In genomic region chr9:9199170-9199841, GRCm38 (mm10) we compare ENCODE assay signal across 12 mouse cellular contexts. TPM values are rescaled to one million over a fixed set of nuclear protein-coding genes. Genes with fewer than 3 reads are reported as not detected.
DNase-seq lines count a peak whose midpoint lies in the region; ATAC-seq and TF ChIP-seq lines count a peak whose summit lies in the region.
"Had no signal": no experiment of that assay in that cellular context is flagged by ENCODE, and none has a peak within 500 bp of the region (broad histone marks: within the 10 kb centered on the region; RNA-seq: fewer than 3 reads in every experiment).

No protein-coding gene starts in this region.

- H3K27me3 ChIP-seq in kidney, embryonic 16.5 days (ENCODE audit: insufficient read depth, low read length) = no peaks in the 10 kb centered on the region
- H3K27me3 ChIP-seq in spleen, adult 2 months (ENCODE audit: control insufficient read depth, insufficient read depth, low read length) = no peaks in the 10 kb centered on the region
- no peaks in the 10 kb centered on the region for H3K27me3 ChIP-seq in stomach, postnatal 0 days (ENCODE audit: control insufficient read depth, insufficient read depth, low read length)

- H3K27ac ChIP-seq in kidney, embryonic 16.5 days (ENCODE audit: low read length) = no peak overlapping the region
- 0 out of 2 replicates have a peak overlapping the region, but pooled peaks have one; percentile 29 for H3K27ac ChIP-seq in spleen, adult 2 months (ENCODE audit: insufficient read depth, low read length)
- peak overlapping the region; percentile 74 for H3K27ac ChIP-seq in embryonic fibroblast, embryonic 13.5 days (ENCODE audit: insufficient read depth, low read length)
- H3K27ac ChIP-seq in stomach, postnatal 0 days (replicated peaks) = 0 out of 2 replicates have a peak overlapping the region, but pooled peaks have one; percentile 30

- no peak for TF ChIP-seq POLR2A in spleen, adult 2 months (IDR thresholded peaks at IDR 0.05; ENCODE audit: low read depth, low read length)
- no peak for TF ChIP-seq POLR2A in embryonic fibroblast, embryonic 13.5 days (IDR thresholded peaks at IDR 0.05; ENCODE audit: low read depth, low read length)

- H3K4me1 ChIP-seq in kidney, embryonic 16.5 days (ENCODE audit: insufficient read depth, low read length) = peaks cover 8% of the 10 kb centered on the region; the same call in 1 of the 2 replicates
- H3K4me1 ChIP-seq in spleen, adult 2 months (ENCODE audit: control insufficient read depth, insufficient read depth, insufficient read length) = no peaks in the 10 kb centered on the region
- H3K4me1 ChIP-seq in embryonic fibroblast, embryonic 13.5 days (ENCODE audit: control insufficient read depth, insufficient read depth, low read length) = peaks cover 13% of the 10 kb centered on the region
- no peaks in the 10 kb centered on the region for H3K4me1 ChIP-seq in stomach, postnatal 0 days (replicated peaks; ENCODE audit: control insufficient read depth, insufficient read depth)

- WGBS in kidney, embryonic 16.5 days = 61% methylated on average over 8 of the region's 8 CpGs
- 86% methylated on average over 8 of the region's 8 CpGs for WGBS in spleen, adult 2 months
- 48% methylated on average over 8 of the region's 8 CpGs for WGBS in stomach, postnatal 0 days

- no peaks in the 10 kb centered on the region for H3K36me3 ChIP-seq in kidney, embryonic 16.5 days (ENCODE audit: insufficient read depth, low read length)
- H3K36me3 ChIP-seq in spleen, adult 2 months (ENCODE audit: control insufficient read depth, insufficient read depth, low read length) = no peaks in the 10 kb centered on the region
- no peaks in the 10 kb centered on the region for H3K36me3 ChIP-seq in stomach, postnatal 0 days (ENCODE audit: control insufficient read depth, insufficient read depth, low read length)

- ATAC-seq in kidney, embryonic 16.5 days (ENCODE audit: low FRiP score, low TSS enrichment) = peak; percentile 46; the same call in 1 of the 2 replicates
- ATAC-seq in stomach, postnatal 0 days (ENCODE audit: low FRiP score, low TSS enrichment) = 0 out of 2 replicates have a peak, but pooled peaks have one; percentile 29
- ATAC-seq in activated CD4-positive, CD25-positive, alpha-beta regulatory T cell, adult 4 months = no peak
- ATAC-seq: forebrain, embryonic 16.5 days had no signal

- no peak overlapping the region for H3K9ac ChIP-seq in kidney, embryonic 16.5 days (replicated peaks; ENCODE audit: low read length)
- H3K9ac ChIP-seq in stomach, postnatal 0 days (ENCODE audit: low read length) = no peak overlapping the region

- no peak for TF ChIP-seq CTCF in spleen, adult 2 months (IDR thresholded peaks at IDR 0.05; ENCODE audit: extremely low read depth, insufficient read depth, insufficient read length, insufficient replicate concordance)
- no peak for TF ChIP-seq CTCF in embryonic fibroblast, embryonic 13.5 days (IDR thresholded peaks at IDR 0.05; ENCODE audit: borderline replicate concordance, insufficient read depth, low read length)
- no peak for TF ChIP-seq CTCF in stomach, postnatal 0 days (IDR thresholded peaks at IDR 0.05; ENCODE audit: low read depth)

- DNase-seq in kidney, adult 9 months = no peak
- no peak for DNase-seq in spleen, adult 2 months (ENCODE audit: low read depth in 1 of 2, low spot score in 2 of 2)
- DNase-seq in spleen, postnatal 4 days (ENCODE audit: low spot score in 2 of 2) = no peak
- no peak for DNase-seq in stomach, postnatal 0 days (ENCODE audit: low spot score)
- DNase-seq in testis, postnatal 14 days (ENCODE audit: low spot score) = no peak
- DNase-seq: left cerebral cortex, postnatal 4 days; right cerebral cortex, postnatal 4 days; thymus, adult 18-20 months had no signal

- no peaks in the 10 kb centered on the region for H3K9me3 ChIP-seq in kidney, embryonic 16.5 days (ENCODE audit: low read length)
- no peaks in the 10 kb centered on the region for H3K9me3 ChIP-seq in stomach, postnatal 0 days (ENCODE audit: control insufficient read depth, low read length)

- no peak overlapping the region for H3K4me3 ChIP-seq in kidney, embryonic 16.5 days (ENCODE audit: low read length)
- H3K4me3 ChIP-seq in spleen, adult 2 months (ENCODE audit: extremely low read depth, insufficient read depth, insufficient read length) = no peak overlapping the region
- no peak overlapping the region for H3K4me3 ChIP-seq in embryonic fibroblast, embryonic 13.5 days (ENCODE audit: insufficient read depth, low read length)
- H3K4me3 ChIP-seq in stomach, postnatal 0 days (ENCODE audit: low read depth, low read length) = no peak overlapping the region

- TF ChIP-seq EP300 in stomach, postnatal 0 days (optimal IDR thresholded peaks at IDR 0.05) = no peak

- H3K4me2 ChIP-seq in kidney, embryonic 16.5 days (replicated peaks; ENCODE audit: low read depth, low read length) = no peak overlapping the region
- H3K4me2 ChIP-seq in stomach, postnatal 0 days (replicated peaks; ENCODE audit: low read depth) = no peak overlapping the region

RNA-seq across cellular contexts. Expression of gene Arhgap42, which starts 39.6 kb away (rescaled TPM):
- 35.3 and 42.3 TPM in 2 replicates for polyA plus RNA-seq in kidney, embryonic 16.5 days (2015; fragmentation: Nextera tagmentation; extraction: Ambion mirVana)
- 1.4 and 1.9 TPM in 2 replicates for polyA plus RNA-seq in spleen, adult 2 months (2012; rRNA removed)
- 41.2 and 44.8 TPM in 2 replicates for polyA plus RNA-seq in embryonic fibroblast, embryonic 13.5 days (2011; ENCODE audit: insufficient read length, low read depth, missing spikeins)
- polyA plus RNA-seq in stomach, postnatal 0 days (2015; fragmentation: Nextera tagmentation; extraction: Ambion mirVana) = 19.8 and 21.7 TPM in 2 replicates
- polyA plus RNA-seq in activated CD4-positive, CD25-positive, alpha-beta regulatory T cell, adult 4 months (2017; shearing (Covaris generic)) = not detected
